Mouse (Mus musculus): ENCODE results near the gene Myl3. TPM values are rescaled to one million over a fixed set of nuclear protein-coding genes. Genes with fewer than 3 reads are reported as not detected.
A peak's percentile ranks its signal among the peaks of the same experiment; 100 is the strongest.

The Myl3 gene
- total RNA-seq (2022): 100 to 1,000 TPM; 644 to 855 (median 660) TPM

DNA sequence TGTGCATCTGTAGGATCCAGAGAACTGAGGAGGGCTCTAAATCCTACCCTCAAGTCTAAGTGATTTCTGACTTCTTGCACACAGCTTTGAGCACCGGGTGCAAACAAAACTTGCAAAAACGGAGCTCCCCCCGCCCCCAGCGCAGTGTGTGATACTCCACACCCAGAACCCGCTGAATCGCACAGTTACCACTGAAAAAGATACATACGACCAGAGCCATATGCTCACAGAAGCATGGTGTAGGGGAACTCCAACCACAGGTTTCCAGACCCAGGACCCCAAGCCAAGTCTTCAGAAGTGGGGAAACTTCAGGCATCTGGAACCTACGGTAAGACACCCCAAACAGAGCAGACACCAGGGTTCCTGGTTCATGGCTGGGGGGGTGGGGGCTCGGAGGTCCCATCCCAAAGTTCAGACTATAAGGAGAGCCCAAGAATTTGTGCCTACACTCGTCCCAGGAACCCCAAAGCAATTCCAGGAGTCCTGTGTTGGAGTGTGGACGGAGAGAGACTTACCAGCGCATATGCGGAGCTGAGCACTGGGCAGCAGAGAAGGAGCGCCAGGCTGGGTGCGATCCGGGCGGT, at the start of gene Myl3:
Gene Myl3 (plus strand): TSS at position 151 of the 584 bp plus-strand sequence.
- DNase-seq (ENCODE audit: low spot score in 2 of 2): no peak

DNA sequence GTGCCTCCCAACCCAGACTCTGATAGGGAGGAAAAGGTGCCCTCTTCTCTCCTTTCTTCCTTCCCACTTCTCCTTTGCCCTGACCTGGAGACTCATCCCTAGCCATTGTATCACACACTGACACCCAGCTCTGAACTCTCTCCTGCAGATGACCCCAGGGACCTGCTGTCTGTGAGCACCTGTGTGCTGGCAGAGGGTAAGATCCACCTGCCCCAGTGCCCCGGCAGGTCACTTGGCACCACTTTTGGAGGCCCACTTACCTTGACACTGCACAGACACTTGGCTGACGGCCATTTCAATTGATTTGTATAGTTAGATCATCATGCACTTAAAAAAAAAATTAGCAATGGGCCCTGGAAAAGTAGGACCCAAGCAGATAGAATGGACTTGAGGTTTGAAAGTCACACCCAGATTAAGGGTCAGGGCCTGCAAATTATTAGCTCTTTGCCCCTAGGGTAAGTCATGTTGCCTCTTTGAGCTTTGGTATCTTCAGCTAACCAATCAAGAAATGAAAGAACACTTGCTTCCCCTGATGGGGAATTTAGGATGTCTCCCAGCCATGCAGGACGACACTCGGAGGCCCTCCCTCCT, 46.4 kb upstream of the Myl3 start:
- DNase-seq (ENCODE audit: low spot score in 2 of 2): no peak

DNA sequence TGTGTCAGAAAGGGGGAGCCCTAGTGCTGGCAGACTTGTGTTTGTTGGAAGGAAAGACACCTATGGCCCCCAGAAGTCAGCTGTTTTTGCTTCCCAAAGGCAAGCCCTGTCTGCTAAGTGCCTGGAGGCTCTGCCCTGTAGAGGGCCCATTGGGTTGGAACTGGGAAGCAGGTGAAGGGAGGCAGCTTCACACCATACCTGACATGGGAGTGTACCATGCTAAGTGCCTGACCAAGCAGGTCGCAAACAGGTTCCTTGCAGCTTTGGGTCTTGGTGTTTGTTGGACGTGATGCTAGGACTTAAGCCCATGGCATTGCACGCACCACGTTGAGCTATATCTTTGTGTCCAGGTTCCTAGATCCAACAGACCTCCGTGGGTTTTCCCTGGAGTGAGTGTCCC, 45.2 kb upstream of the Myl3 start:
- DNase-seq (ENCODE audit: low spot score in 2 of 2): no peak

DNA sequence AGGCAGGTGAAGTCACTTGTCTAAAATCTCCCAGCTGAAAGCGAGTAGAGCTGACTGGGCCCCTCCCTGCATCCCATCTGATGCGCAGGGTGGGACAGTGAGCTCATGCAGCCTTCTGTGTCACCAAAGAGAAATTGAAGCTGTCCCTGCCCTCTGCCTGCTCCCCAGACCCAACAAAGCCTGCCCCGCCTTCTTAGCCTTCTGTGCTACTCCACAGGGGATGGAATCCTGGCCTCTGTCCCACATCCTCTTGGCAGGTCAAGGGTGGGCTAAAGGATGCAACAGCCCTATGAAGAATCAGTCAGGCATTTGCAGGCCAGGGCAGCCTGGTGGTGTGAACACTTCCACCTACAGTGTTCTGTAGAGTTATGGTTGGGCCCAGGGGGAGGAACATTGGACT, 44.2 kb upstream of the Myl3 start:
- no peak for DNase-seq (ENCODE audit: low spot score in 2 of 2)

DNA sequence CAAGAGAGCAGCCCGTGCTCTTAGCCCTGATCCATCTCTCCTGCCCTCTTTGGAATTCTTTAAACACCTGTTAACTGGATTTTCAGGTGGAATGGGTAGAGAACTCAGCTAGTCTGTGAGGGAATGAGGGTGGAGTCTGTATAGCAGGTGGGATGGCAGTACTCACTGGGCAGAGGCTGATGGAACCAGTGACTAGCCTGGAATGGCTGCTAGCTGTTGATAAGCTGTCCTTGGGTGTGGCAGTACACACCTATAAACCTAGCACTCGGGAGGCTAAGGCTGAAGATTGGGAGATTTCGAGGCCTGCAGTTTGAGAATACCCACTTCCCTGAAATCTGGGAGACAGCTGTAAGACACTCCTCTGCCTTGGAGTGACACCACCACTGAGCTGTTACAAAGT, 42.1 kb upstream of the Myl3 start:
- DNase-seq (ENCODE audit: low spot score in 2 of 2): no peak

DNA sequence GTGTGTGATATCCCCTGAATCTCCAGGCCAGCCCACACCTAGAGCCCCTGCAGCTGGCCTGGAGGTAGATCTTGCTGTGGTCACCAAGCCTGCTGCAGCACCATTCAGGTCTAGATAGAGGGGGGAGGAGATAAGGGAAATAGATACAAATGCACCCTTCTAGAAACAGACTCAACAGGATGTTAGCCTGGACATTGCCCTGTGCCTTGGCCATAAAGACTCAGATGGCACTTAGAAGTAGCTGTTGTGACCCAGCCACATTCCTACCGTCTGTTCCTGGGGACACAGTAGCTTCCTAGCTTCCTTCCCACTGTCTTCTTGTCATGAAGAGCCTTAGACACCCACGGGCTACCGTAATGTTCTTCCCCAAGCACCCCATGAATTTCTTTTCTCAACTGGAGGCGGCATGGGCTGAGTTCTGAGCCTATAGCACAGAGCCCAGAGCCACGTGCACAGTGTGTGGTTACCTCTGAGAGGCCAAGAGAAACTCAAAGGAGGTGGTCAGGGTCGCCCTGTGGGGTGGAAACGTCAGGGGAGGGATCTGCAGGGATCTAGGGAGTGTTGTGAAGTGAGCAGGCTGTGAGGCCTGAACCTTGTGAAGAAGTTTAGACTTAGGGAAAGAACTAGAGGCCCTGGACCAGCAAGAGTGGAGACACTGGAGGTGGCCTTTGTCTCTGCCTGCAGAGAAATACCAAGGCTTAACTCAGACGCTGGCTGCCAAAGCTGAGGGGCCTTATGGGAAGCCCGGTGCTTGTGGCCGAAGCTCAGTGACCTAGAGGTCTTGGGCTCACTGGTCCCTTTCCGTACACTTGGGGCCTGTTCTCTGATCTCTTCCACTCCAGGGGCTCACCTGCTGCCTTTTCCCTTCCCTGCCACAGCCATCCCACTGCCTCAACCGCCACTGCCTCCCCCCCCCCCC, 40.3 kb upstream of the Myl3 start:
- DNase-seq (ENCODE audit: low spot score in 2 of 2): no peak

DNA sequence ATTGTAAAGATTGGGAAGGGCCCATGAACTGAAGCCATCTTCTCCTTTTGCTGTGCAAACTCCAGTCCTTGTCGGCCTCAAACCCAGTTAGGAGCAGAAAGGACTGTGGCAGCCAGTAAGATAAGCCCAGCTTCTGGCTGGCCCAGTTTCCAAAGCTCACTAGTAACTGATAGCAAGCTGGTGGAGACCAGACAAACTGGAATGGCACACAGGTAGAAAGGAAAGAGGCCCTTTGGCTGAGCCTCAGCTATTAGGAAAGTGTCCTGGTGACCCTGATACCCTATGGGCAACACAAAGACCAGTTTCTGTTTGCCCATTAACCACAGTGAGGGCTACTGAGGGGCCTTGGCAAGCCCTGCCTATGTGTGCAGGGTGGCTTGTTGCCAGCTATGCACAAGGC, 38.8 kb upstream of the Myl3 start:
- no peak for DNase-seq (ENCODE audit: low spot score in 2 of 2)

DNA sequence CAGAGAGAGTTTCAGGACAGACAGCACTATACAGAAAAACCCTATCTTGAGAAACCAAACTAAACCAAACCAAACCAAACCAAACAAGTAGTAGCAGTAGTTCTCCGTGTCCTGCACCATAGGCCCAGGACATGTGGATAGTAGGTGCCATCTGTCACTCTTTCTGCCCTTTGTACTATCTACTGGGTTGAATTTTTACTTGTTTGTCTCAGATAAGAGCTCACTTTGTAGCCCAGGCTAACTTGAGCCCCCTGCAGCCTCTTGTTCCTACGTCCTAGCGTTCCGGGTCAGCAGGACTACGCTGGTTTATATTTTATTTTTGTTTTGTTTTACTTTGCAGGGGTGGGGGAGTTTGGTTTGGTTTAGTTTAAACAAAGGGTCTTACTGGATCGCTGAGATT, 37.7 kb upstream of the Myl3 start:
- no peak for DNase-seq (ENCODE audit: low spot score in 2 of 2)

DNA sequence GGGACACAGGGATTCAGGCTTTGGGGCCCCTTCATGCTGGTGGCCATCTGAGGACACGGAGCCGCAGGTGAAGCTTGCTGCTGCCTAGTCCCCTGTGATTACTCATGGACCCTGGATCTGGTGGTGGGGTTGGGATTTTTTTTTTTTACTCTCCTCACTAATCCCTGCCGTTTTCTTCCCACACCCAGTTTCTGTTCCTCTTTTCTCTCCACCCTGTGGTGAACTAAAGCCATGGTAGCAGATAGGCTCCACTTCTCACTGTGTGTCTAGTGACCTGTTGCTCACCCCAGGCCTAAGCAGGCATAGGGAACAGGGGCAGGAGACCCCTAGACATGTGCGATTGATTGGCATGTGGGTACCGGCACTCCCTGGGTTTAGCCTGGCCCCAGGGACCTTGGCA, 34.9 kb upstream of the Myl3 start:
- DNase-seq (ENCODE audit: low spot score in 2 of 2): no peak

DNA sequence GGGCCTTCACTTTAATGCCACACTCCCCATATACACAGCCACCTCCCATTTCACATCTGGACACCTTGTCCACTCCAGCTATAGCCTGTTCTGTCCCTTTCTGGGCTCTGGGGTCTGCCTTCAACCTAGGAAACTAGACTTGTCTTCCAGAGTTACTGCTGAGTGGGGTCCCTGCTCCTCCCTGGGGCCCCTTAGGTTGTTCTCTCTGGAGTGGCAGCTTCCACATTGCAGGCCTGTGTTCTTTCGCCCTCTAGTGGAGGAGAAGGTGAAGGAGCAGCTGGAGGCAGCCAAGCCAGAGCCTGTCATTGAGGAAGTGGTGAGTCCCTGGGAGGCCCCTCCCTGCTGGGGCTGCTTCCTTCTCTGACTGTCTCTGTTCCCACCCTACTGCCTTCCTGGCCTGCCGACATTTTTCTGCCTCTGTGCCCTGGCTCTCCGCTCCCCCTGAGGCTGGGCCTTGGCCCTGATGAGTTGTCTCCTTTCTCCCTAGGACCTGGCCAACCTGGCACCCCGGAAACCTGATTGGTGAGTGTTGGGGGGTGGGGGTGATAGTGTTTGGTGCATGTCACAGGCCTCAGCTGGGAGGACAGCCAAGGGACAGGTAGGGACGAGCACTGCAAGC, 31.9 kb upstream of the Myl3 start:
- DNase-seq (ENCODE audit: low spot score in 2 of 2): peak; percentile 63 to 71

DNA sequence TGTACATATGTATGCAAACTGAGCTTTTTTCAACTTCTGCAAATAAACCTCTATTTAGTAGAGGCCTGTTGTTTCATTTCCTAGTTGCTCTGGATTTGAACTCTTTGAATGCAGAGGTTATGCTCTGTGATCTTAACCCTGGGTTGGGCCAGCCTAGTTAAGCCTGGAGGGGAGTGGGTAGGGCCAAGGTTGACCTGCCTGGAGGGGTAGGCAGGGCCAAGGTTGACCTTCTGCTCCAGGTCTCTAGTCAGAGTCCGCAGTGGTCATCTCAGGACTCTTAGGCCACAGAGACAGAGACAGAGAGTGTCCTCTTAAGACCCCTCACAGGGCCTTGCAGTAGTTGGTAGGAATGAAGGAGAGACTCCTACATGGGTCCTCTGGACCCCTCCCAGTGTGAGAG, 30.1 kb upstream of the Myl3 start:
- DNase-seq (ENCODE audit: low spot score in 2 of 2): no peak

DNA sequence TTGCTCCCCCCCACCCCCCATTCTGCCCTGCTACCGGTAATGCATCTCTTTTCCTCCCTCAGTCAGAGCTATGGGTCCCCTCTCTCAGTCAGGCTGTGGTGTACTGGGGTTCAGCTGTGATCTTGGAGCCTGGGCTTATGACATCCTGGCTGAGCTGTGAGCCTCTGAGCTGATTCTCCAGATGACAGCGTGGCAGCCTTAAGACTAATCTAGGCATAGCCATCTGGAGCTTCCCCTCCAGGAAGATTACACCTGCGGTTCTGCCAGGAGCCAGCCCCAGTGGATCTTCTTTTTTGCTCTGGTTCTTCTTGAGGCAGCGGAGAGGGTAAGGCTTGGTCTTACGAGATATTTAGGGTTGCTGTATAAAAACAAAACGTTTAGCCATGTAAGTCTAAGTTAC, 29.7 kb upstream of the Myl3 start:
- no peak for DNase-seq (ENCODE audit: low spot score in 2 of 2)

DNA sequence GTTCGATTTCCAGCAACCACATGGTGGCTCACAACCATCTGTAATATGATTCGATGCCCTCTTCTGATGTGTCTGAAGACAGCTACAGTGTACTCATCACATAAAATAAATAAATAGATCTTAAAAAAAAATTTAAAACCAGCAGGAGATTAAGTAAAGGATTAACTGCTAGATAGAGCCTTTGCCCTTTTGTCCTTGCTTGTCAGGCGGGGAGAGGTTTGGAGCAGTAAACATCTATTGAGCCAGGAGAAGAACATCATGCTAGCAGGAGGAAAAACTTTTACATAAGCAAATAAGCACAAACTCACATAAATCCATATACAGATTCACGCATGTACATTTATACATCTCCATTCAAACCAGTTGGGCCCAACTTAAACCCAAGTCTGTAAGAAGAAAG, 29.1 kb upstream of the Myl3 start:
- no peak for DNase-seq (ENCODE audit: low spot score in 2 of 2)

DNA sequence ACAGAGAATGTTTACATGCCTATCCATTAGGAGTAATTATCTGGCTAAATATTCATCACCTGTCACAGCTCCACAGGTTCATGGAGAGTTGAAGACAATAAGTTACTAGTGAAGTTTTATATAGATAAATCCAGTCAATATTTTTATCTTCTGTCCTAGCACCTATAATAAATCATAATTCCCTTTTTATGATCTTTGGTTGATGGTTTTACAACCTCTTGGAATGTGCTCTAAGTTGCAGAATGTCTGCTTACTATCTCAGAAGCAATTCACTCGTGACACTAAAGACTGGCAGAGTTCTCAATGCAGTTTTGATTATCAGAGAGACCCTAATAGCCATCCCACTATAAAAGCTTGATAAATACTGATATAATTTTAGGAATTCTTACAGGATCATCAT, 28.3 kb upstream of the Myl3 start:
- no peak for DNase-seq (ENCODE audit: low spot score in 2 of 2)

DNA sequence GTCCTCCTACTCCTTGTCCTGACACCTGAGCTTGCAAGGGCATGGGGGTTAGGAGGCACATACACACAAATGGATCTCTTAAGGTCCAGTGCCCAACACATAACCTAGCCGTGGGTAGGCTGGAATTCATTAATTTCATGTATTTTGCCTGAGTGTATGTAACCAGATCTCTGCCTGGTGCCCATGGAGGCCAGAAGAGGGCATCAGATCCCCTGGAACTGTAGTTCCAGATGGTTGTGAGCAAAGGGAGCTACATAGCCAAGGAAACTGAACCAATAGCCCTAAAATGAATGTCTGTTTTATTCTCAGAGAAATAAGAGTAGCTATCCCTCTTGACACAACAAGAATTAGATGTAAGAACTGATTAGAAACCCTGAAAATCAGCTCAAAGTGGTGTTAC, 26.2 kb upstream of the Myl3 start:
- no peak for DNase-seq (ENCODE audit: low spot score in 2 of 2)

DNA sequence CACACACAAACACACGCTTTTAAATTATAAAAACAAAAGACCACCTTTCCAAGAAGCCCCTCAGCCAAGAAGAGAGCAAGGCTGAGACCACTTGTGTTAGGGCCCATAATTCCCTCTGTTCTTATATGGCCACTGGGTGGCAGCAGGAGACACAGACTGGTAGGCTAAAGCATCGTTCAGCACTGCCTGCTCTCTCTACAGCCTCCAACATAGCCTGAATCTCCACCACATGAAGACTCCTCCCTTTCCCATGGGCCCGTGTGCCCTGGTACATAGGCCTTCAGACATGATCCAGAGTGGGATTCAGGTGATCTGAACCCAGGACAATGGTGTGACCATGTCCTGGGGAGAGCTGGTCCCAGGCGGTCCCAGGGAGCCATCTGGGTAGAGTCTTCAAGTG, 24.9 kb upstream of the Myl3 start:
- peak; percentile 32 to 36 for DNase-seq (ENCODE audit: low spot score in 2 of 2)

DNA sequence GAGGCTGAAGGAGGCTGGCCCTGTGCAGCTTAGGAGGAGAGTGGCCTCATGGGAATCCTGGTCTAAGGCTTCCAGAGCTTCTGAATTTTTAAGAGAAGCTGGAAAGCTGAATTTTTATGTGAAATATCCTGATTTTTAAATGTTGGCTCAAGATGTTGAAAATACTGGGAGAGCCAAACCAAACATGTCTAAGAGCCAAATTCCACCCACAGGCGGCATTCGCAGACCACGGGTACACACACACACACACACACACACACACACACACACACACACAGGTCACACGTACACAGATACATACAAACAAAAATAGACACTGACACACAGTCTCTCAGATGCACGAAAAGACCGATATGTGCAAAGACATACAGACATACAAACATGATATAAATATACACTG, 23.6 kb upstream of the Myl3 start:
- DNase-seq (ENCODE audit: low spot score in 2 of 2): no peak

DNA sequence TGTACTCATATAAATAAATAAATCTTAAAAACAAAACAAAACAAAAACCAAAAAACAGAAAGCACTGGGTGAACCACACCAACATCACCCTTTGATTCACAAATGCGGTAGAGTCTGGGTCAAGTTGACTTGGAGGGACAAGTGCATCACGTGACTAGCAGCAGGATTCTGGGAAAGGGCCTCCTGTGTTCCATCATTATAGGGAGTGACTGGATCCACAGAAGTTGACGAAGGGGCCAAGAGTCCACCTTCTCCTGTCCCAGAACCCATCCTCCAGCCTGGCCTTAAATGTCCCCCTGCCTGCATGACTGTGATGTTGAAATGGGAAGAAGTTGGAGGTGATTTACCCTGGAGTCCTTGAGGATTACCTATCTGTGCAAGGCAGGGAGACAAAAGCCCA, 22.9 kb upstream of the Myl3 start:
- DNase-seq (ENCODE audit: low spot score in 2 of 2): no peak

DNA sequence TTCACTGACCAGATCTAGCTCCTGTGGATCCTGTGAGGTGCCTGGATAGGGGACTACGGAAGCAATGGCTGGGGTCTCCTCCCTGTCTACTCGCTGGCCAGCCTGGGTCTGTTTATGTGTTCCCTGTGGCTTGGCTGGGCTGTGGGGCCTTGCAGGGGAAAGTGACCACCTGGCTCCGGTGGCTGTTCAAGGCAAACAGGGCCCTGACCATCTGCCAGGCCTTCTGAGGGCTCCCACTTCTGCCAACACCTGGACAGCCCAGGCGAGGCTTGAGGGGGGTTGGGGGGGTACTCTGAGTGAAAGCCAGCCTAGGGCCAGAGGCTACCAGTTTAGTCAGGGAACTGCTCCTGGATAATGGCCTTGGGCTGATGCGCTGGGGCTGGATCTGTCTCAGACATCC, 21.7 kb upstream of the Myl3 start:
- no peak for DNase-seq (ENCODE audit: low spot score in 2 of 2)

DNA sequence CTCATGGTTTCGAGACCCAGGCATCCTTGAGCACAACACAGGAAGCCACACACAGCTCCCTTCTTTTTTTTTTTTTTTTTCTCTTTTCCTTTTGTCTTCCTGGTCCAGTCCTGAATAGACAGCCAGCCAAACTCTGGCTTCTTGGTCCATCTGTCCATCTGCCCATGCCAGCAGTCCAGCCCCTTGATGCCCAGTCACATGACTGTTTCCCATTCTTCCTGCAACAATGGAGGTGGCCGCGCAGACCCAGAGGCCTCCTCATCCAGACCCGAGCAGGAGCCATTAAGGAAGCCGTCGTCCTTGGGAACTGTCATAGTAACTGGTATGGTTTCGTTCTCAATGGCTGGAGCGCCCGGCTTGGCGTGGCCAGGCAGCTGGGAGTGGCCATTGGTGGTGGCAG, 19.6 kb upstream of the Myl3 start:
- no peak for DNase-seq (ENCODE audit: low spot score in 2 of 2)

DNA sequence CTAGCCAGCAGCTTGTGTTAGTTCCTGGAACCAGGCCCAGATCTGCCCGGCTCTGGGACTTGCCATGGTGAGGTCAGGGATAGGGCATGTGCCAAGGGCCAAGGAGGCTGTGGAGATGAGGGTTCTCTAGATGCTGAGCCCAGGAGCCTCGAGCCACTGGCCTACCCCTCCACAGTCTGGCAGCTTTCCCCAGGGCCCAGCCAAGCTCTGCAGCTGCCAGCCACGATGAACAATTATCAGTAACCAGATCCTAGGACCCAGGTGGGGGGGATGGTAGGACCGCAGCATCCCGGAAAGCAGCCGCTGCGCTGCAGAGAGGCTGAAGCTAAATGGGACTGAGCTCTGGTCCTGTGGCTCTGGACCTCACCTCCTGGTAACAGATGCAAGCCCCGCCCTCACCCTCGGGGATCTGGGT, 15.9 kb upstream of the Myl3 start:
- peak in 1 of 2 experiments; percentile 33 for DNase-seq (ENCODE audit: low spot score in 2 of 2)

DNA sequence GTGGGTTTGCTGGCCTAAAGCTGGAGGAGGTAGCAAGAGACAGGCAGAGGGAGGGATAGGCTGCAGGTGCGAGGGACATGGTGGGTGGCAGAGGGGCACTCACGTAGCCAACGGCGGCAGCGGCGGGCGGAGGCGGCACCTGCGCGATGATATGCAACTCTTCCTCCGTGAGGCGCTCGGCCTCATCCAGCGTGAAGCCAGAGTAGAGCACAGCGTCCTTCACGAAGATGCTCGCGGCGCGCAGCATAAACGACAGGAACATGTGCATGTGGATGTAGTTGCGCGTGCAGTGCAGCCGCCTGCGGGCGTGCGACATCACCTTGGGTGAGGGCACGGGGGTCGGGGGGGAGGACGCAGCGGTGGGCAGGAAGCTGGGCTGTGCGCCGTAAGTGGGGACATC, 14.8 kb upstream of the Myl3 start:
- no peak for DNase-seq (ENCODE audit: low spot score in 2 of 2)
